Mouse (Mus musculus) liver, embryonic 14.5 days (tissue): ENCODE data around the gene Igfbp4. TPM values are rescaled to one million over a fixed set of nuclear protein-coding genes. Genes with fewer than 3 reads are reported as not detected.

Experiments
- ATAC-seq: fragments of 200-750 bp; cut with Nextera tagmentation; 2 replicates; pipeline ENCODE4 v1.8.0; 2017; ENCODE audit warnings: moderate number of reproducible peaks, mild to moderate bottlenecking, moderate library complexity; ENCODE audit not compliant: insufficient read depth
- DNase-seq, 3 experiments: peaks; one replicate each; pipeline ENCODE4 v3.0.0-alpha.2; 2012 to 2013; ENCODE audit warnings: low read depth in 3 of 3, low spot score in 3 of 3
- H3K27ac ChIP-seq: fragments of 300-500 bp; sonication (generic); 2 replicates; pipeline ENCODE4 v1.5.1; 2014; ENCODE audit warnings: moderate library complexity, mild to moderate bottlenecking, control low read depth, inconsistent platforms
- H3K27me3 ChIP-seq: fragments of 300-500 bp; sonication (generic); 2 replicates; pipeline ENCODE4 v1.6.1; 2014; ENCODE audit warnings: mild to moderate bottlenecking, low read length, moderate library complexity; ENCODE audit not compliant: control insufficient read depth, insufficient read depth
- H3K36me3 ChIP-seq: fragments of 300-500 bp; sonication (generic); replicated peaks from 2 replicates; pipeline ENCODE4 v1.6.1; 2014; ENCODE audit warnings: low read depth; ENCODE audit not compliant: control insufficient read depth, insufficient read depth
- H3K4me1 ChIP-seq, 2 experiments: fragments of 200-500 bp in 1 of 2; fragments of 300-500 bp in 1 of 2; sonication (generic) in 1 of 2; replicated peaks; 2 replicates each; pipeline ENCODE4 v1.6.1; 2012 to 2014; ENCODE audit warnings: antibody characterized with exemption in 1 of 2, inconsistent platforms in 1 of 2, low read length in 1 of 2; ENCODE audit not compliant: control insufficient read depth in 2 of 2, insufficient read depth in 2 of 2
- H3K4me2 ChIP-seq: fragments of 300-500 bp; sonication (generic); 2 replicates; pipeline ENCODE4 v1.6.1; 2014; ENCODE audit warnings: low read depth, mild to moderate bottlenecking, control low read depth, moderate library complexity
- H3K4me3 ChIP-seq, 2 experiments: fragments of 200-500 bp in 1 of 2; fragments of 300-500 bp in 1 of 2; sonication (generic) in 1 of 2; 2 replicates each; pipeline ENCODE4 v1.5.1; 2012 to 2014; ENCODE audit warnings: low read depth in 2 of 2, low read length in 2 of 2, mild to moderate bottlenecking in 2 of 2, control low read depth in 1 of 2, inconsistent platforms in 1 of 2, moderate library complexity in 1 of 2; ENCODE audit not compliant: insufficient read depth in 1 of 2
- H3K9ac ChIP-seq: fragments of 300-500 bp; sonication (generic); replicated peaks from 2 replicates; pipeline ENCODE4 v1.6.1; 2014; ENCODE audit warnings: mild to moderate bottlenecking, control low read depth, moderate library complexity
- H3K9me3 ChIP-seq: fragments of 300-500 bp; sonication (generic); 2 replicates; pipeline ENCODE4 v1.6.1; 2016; ENCODE audit warnings: low read length, mixed read lengths; ENCODE audit not compliant: control insufficient read depth
- CTCF ChIP-seq: IDR thresholded peaks from 2 replicates; pipeline ENCODE4 v1.5.1; 2016; ENCODE audit warnings: antibody characterized with exemption, low read depth, control low read depth
- EP300 ChIP-seq: IDR thresholded peaks from 2 replicates; pipeline ENCODE4 v1.6.1; 2016; ENCODE audit warnings: antibody characterized with exemption, low read depth
- WGBS: fragments of 180-500 bp; shearing (Covaris S2); extraction: QIAGEN DNeasy Blood & Tissue Kit; methylation state at CpG from one replicate; pipeline ENCODE4 v1.1.7; 2014; ENCODE audit not compliant: insufficient replicate concordance; 5-methylcytosine and 5-hydroxymethylcytosine counted together
- polyA plus RNA-seq, 2 experiments: library from polyadenylated mRNA; depleted of rRNA in 1 of 2; stranded (reverse) in 1 of 2; unstranded in 1 of 2; fragments of >200 nt; fragmentation: Nextera tagmentation in 1 of 2; extraction: Ambion mirVana in 1 of 2; gene quantifications; 2 replicates each; pipeline versions ENCODE4 v1.2.1 to v1.2.3; 2012 to 2014

Gene Igfbp4
- polyA plus RNA-seq, 2 experiments: 71.4 to 115 TPM

DNA sequence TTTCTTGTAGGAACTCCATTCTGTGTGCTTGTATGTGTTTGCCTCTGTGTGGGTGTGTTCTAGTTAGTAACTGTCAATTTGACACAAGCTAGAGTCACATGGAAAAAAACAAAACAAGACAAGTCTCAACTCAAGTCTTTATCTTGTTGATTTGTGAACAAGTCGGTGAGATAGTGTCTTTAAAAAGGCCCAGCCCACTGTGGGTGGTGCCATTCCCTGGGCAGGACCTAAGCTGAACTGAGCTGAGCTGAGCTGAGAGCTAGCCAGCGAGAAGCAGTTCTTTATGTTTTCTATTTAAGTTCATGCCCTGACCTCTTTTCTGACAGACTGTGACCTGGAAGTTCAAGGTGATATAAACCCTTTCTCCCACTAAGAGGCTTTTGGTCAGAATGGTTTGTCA, 50.6 kb downstream of the Igfbp4 start:
- H3K4me1 ChIP-seq: no peaks in the 10 kb centered on the region
- TF ChIP-seq EP300: no peak
- no peak for TF ChIP-seq CTCF
- ATAC-seq (no peak), DNase-seq (no peak)
- no peaks in the 10 kb centered on the region for H3K9me3 ChIP-seq
- H3K4me3 ChIP-seq: no peak overlapping the region
- WGBS: 35% methylated on average over 2 of the region's 2 CpGs
- H3K36me3 ChIP-seq: no peaks in the 10 kb centered on the region
- H3K4me2 ChIP-seq: no peak overlapping the region
- H3K27ac ChIP-seq: no peak overlapping the region
- no peak overlapping the region for H3K9ac ChIP-seq
- no peaks in the 10 kb centered on the region for H3K27me3 ChIP-seq

DNA sequence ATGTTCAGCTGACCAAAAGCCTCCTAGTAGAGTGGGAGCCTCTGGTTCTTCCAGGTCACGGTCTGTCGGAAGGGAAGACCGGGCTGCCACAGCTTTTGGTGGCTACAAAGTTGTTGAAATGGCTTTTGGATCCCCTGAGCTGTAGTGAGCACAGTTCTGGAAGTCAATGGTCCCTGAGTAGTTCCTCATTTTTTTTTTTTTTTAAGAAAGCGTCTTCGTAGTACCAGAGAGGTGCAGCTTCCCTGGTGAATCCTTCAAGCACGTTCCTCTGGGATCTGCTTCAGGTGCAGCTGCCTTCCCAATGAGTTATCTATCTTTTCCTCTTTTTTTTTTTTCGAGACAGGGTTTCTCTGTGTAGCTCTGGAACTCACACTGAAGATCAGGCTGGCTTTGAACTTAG, 52.7 kb downstream of the Igfbp4 start:
- Histone ChIP-seq H3K27me3 (no peaks in the 10 kb centered on the region), H3K4me2 (no peak overlapping the region), H3K4me1 (no peaks in the 10 kb centered on the region), H3K9me3 (no peaks in the 10 kb centered on the region), H3K27ac (no peak overlapping the region), H3K4me3 (no peak overlapping the region), H3K36me3 (no peaks in the 10 kb centered on the region), H3K9ac (no peak overlapping the region)
- WGBS: 46% methylated on average over 7 of the region's 7 CpGs
- TF ChIP-seq CTCF: no peak
- TF ChIP-seq EP300: no peak
- DNase-seq: no peak
- no peak for ATAC-seq

DNA sequence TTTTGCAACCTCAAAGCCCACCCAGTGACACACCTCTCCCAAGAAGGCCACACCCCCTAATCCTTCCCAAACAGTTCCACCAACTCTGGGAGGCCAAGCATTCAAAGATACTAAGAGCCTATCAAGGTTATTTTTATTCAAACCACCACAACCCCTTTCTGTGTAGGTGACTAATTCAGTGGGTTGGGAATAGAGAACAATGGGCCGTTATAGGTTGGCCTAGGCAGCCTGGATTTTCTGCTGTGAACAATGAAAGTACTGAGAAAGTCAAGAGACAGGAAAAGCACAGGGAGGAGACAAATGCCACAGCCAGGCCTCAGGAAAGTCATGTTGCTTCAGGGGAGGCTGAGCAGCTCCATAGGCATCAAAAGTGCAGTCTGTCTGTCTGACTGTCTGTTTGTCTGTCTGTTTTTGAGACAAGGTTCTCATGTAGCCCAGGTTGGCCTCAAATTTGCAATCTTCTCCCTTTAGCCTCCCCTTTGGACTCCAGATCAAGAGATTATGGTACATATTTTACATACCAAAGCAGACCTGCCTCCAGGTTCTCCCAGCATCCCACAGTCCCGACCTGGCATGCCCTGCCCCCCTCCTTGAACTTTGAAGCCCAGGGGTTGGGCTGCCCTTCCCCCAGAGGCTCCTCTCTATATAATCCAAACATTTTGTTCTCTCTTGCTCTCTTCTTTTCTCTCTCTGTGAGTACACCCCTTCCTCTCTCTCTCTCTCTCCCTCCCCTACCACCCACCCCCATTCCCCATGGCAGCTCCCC, 54.0 kb downstream of the Igfbp4 start:
- no peak for TF ChIP-seq CTCF
- no peak for TF ChIP-seq EP300
- ATAC-seq (no peak), DNase-seq (no peak)
- Histone ChIP-seq H3K4me1 (no peaks in the 10 kb centered on the region), H3K36me3 (no peaks in the 10 kb centered on the region), H3K4me2 (no peak overlapping the region), H3K27me3 (no peaks in the 10 kb centered on the region), H3K4me3 (no peak overlapping the region), H3K9me3 (no peaks in the 10 kb centered on the region), H3K27ac (no peak overlapping the region), H3K9ac (no peak overlapping the region)
- WGBS: 56% methylated on average over 2 of the region's 2 CpGs

DNA sequence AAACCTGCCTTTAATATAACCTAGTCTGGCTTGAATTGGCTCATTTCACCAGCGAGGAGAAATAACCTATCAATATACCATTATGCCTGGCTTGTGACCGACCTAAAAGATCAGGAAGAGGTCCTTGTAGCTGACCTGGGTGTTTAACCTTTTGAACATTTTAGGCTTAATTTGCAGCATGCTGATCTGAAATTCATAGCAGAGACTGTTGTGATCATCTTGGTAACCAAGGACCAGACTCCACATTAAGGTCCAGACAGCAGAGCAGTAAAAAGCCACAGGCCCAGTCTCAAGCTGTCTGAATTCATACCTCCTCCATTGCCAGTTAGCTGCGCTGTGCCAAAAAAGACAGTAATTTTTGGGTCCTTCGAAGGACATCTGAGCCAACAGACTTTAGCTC, 54.7 kb downstream of the Igfbp4 start:
- WGBS: 65% methylated on average over 4 of the region's 4 CpGs
- H3K36me3 ChIP-seq: no peaks in the 10 kb centered on the region
- DNase-seq: no peak
- H3K4me2 ChIP-seq: no peak overlapping the region
- H3K27me3 ChIP-seq: no peaks in the 10 kb centered on the region
- H3K27ac ChIP-seq: no peak overlapping the region
- no peak for TF ChIP-seq EP300
- no peak for TF ChIP-seq CTCF
- no peak for ATAC-seq
- no peak overlapping the region for H3K9ac ChIP-seq
- H3K9me3 ChIP-seq: no peaks in the 10 kb centered on the region
- H3K4me1 ChIP-seq: no peaks in the 10 kb centered on the region
- H3K4me3 ChIP-seq: no peak overlapping the region

DNA sequence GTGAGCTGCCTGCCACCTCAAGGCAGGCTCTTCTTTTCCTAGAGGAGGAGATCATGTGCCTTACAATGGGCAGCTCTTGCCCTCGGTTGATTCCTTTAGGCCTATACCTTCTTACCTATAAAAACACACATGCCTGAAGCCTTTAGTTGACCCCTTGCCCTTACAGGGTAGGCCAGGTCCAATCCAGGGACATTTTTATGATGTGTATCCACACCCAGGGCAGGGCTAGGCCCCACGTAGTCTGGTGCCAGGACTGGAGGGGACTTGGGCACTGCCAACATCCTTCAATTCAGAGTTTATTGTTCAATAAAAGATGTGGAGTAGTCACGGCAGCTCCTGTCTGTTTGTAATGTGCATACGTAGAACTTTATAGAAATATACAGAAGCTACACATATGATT, 55.4 kb downstream of the Igfbp4 start:
- no peak for DNase-seq
- Histone ChIP-seq H3K4me1 (no peaks in the 10 kb centered on the region), H3K27ac (no peak overlapping the region), H3K27me3 (no peaks in the 10 kb centered on the region), H3K9ac (no peak overlapping the region), H3K4me2 (no peak overlapping the region), H3K36me3 (no peaks in the 10 kb centered on the region), H3K4me3 (no peak overlapping the region), H3K9me3 (no peaks in the 10 kb centered on the region)
- ATAC-seq: no peak
- TF ChIP-seq CTCF: no peak
- TF ChIP-seq EP300: no peak
- 59% methylated on average over 4 of the region's 4 CpGs for WGBS
